Mouse (Mus musculus): Measurements from ENCODE around the gene Napa.

Gene Napa

DNA sequence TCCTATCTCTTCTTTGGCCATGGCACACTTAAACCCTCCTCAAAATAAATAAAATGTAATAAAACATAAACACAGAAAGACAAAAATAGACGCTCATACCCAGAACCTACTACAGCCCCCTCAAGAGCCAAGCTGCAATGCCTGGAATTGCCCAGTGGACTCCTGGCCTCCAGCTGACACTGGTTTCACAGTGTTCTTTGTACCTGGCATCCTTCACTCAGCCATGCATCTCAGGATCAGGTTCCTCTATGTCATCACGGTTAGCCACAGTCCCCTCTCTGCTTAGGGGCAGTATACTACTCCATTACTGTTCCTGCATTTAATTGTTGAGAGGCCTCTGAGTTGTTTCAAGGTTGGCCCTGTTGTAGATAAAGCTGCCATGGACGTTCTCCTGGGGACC, 34.7 kb downstream of the Napa start:
- no peak for DNase-seq

DNA sequence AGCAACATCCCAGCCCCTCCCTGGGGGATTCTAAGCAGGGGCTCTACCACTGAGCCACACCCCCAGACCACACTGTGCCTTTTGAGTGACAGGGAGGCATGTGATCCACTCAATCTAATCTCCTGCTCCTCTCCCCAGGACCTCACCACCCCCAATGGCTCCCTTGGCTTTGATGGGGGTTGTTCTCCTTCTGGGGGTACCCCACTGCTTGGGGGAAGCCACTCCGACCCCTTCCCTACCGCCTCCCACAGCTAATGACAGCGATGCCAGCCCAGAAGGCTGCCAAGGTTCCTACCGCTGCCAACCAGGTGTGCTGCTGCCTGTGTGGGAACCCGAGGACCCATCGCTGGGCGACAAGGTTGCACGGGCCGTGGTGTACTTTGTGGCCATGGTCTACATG, 35.4 kb downstream of the Napa start:
- DNase-seq: no peak

DNA sequence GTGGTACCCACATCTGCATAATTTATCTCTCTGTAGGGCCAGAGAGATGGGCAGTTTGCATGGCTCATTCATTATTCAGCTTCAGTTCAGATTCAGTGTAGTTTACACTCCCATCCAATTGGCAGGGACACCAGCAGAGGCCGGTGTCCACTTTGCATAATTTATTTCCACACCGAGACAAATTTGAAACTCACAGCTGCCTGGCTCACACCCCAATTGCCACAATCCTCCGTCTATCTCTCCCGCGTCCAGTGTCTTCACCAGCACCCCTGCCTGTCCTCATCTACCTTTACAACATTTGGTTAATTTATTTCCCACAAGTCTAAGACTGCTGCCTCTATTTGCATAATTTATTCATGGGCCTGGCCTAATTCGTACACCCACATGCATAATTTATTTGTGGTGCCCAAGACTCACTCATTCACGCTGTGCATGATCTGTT, 36.7 kb downstream of the Napa start:
- DNase-seq: no peak

DNA sequence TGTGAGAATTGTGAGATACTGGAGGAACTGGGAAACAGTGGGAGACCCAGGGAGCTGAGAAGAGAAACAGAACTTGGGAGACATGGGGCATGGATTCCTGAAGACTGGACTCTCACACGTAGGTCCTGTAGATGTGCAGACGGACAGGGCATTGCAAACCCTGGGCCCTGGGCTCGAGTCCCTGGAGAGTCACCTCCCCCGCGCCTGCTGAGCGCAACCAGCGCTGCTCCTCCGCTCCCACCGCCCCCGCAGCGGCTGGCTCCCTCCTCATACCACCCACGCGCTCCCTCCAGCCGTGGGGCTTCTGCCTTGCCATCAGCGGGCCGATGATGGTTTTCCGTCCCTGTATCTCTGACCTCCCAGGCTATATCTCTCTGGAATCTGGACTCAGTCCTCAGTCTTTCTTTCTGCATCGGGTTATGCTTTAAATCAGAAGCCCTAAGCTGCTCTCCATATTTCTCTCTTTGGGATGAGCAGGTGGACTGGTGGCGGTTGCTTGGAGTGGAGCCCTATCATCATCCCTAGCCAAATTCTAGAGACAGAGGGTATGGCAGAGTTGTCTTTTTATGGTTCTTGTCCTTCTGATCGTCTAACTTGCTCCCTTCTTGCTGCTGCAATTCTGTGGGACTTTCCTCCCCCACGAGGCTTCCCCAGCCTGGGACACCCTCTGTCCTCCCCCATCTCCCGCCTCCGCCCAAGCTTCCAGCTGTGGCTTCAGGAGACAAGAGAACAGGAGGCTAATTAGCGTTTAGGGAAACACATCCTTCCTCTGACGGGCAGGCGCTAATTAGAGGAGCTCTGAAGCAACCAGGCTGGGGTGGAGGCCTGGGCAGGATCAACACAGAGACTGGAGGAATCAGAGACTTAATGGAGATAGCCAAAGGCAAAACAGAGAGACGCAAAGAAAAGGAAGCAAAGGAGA, 48.5 kb downstream of the Napa start:
- DNase-seq: no peak

DNA sequence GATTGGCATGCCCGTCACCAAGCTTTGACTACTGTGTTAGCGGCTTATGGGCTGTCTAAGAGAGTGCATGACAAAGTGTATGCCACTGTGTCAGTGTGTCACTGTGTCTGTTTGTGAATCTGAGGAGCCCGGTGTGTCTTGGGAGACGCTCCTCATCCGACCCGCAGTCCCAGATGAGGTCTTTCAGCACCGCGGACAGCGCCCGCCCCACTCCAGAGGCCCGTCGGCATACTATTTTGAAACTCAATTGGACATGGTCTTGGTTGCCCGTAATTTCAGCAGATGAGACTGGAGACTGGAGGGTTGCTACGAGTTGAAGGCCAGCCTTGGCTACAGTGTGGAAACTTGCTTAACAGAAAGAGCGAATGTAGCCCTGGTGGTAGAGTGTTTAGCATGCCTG, 49.4 kb downstream of the Napa start:
- DNase-seq: peak; percentile 36 to 43

DNA sequence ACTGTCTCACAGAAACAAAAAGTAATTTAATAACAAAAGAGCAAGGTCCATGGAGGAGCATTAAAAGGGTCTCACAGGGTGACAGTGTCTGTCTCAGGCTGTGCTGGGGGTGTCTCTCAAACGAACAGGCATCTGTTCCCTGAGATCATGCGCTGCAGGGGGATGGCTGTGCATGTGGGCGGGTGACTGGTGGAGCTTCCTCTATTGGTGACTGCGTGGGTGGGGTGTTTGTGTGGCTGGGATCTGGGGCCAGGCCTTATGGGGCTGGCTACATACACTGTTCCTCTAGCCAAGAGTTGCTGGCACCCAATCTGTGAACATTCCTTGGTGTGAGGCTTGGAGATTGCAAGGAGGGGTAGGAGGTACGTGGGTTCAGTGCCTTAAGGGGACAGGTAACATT, 51.0 kb downstream of the Napa start:
- no peak for DNase-seq

DNA sequence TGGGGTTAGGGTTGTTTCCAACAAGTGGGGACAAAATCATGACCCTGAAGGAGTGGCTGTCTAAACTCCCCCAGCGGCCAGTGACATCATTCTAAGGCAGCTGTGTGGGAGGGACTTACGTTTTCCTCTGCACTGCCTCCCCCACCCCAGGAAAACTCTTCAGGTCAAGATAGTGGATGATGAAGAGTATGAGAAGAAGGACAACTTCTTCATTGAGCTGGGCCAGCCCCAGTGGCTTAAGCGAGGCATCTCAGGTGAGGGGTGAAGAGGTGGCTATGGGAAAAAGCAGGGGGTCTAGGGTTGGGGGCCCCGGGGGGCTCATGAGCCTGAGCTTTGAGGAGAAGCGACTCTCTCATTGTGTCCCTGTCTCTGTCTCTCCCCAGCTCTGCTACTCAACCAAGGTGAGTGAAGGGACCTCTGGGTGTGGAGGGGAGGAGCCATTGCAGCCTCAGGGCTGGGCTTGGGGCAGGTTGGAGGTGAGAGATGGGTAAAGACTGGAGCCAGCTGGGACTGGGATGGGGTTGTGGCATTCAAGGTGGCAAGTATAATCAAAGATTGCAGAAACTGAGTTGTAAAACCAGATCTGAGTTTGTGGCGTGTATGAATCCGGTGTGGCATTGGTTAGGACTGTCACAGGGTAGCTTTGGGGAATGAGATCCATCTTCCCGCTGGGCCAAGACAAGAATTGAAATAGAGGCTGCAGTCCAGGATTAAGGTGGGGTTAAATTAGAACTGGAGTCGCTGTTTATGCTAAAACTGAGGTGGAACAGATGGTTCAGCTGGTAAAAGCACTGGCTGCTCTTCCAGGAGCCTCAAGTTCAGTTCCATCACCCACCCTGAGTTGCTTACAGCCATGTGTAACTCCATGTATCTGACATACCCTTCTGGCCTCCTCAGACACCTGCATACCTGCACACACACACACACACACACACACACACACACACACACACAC, 52.2 kb downstream of the Napa start:
- no peak for DNase-seq

DNA sequence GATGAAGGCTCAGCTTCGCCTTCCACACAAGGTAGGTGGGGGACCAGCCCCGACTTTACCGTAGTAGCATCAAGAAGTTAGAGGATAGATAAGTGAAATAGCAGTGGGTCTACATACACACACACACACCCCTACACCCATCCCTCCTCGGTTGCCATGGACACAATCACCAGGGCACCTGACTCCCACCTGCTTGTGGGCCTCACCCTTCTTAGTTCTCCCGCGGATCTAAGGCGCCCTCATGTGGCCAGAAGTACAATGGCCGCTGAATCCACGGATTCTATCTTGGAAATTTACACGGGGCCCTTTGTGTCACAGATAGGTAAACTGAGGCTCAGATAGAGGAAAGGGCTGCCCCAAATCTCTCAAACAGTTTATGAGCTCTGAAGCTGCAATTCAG, 55.3 kb downstream of the Napa start:
- DNase-seq: peak; percentile 31 to 36

DNA sequence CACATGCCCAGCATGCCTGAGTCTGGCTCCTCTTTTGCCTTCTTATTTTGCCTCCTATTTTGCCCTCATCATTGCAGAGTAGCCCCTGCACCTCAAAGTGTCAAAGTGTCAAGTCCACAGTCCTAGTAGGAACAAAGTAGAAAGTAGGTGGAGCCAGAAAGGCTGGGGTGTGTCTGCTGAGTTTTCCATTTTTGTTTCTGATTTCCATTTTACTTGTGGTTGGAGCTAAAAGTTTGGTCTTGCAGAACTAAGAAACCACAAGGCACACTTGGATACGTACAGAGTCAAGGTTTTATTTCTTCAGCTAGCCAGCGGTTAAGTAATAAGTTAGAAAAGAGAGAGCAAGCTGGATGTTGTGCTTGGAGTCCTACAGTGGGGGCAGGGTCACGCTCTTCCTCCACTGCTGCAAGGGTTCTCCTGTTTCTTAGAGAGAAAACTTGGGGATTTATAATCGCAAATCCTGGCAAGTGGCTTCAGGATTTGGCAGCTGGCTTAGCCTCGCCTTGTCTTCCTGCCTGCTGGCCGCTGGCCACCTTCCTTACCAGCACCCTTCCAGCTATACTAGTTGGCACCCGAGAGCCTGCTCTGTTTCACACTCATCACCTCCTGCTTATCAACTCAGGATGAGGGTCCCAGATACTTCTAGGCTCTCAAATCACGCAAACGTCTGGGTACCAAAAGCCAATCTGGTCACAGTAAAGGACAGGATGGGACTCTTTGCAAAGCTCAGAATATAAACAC, 57.0 kb downstream of the Napa start:
- DNase-seq: no peak

DNA sequence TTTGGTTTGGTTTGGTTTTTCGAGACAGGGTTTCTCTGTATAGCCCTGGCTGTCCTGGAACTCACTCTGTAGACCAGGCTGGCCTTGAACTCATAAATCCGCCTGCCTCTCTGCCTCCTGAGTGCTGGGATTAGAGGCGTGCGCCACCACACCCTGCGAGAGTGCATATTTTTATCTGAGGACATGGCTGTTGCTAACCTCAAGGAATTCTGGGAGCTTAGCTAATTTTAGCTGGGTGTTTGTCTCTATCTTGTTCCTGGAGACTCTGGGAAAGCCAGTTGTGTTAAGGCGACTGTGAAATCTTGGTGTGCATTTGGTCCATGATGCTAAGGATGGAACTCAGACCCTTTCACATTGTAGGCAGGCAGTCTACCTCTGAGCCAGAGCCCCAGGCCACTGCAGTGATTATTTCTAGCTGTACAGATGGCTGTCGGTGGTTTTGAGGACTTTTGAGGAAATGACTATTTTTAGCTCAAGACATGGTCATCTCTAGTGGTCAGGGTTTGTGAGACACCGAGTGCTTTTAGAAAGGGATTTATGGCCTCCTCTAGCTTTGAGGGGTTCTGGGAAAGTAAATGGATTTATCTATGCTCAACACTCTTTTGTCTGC, 58.0 kb downstream of the Napa start:
- no peak for DNase-seq

DNA sequence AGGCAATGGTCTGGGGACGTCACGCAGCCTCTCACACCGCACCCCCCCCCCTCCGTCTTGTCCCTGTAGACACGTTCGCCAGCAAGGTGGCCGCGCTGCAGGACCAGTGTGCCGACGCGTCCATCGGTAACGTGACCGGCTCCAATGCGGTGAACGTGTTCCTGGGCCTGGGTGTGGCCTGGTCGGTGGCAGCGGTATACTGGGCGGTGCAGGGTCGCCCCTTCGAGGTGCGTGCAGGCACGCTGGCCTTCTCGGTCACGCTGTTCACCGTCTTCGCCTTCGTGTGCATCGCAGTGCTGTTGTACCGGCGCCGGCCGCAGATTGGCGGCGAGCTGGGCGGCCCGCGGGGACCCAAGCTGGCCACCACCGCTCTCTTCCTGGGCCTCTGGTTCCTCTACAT, 60.5 kb downstream of the Napa start:
- DNase-seq: no peak

DNA sequence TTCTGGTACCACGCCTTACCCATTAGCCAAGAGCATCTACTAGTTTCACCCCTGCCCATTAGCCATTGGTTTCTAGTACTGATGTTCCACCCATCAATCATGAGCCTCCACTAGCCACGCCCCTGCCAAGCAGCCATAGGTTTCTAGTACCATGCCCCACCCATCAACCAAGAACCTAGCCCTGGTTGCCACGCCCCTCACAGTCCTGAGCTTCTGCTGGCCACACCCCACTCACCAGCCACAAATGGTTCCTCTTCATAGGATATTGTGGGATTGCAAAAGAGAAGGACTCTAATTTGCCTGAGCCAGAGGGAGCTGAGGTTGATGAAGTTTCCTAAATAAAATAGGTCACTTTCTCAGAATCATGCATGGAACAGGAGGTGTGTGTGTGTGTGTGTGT, 62.4 kb downstream of the Napa start:
- DNase-seq: no peak

DNA sequence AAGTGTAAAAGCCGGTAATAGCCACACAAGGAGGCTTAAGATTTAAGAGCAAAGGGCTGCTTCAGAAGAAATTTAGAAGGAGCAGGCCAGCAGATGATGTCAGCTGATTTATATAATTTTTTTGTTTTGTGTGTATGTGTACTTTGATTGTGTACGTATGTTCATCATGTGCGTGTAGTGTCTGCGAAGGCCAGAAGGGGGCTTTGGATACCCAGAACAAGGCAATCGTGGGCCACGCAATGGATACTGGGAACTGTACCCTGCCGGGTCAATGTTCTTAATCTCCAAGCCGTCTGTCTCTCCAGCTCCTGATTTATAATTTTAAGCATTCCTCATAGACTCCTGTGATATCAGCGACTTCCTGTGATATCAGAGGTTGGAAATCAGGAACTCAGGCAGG, 63.0 kb downstream of the Napa start:
- no peak for DNase-seq

DNA sequence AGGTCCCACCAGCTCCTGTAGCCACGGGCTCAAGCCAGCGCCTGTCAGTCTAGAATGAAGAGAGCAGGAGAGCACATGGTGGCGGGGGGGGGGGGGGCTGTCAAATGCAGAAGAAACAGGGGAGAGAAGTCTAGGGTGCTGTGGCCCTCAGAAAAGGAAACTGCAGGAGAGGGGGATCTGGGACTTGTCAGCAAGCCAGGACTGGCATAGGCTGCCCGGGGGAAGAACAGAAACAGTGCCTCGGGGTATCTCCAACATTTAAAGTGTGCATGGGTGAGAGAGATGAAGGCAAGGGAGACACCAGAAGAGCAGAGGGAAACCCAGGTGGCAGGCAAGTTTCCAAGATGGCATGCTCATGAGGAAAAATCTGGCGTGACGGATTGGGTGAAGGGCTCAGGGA, 63.8 kb downstream of the Napa start:
- DNase-seq: no peak

Measured in thymus, postnatal 36 days (tissue).